Mouse (Mus musculus): ENCODE measurements around the gene 1190007I07Rik.

1190007I07Rik gene

DNA sequence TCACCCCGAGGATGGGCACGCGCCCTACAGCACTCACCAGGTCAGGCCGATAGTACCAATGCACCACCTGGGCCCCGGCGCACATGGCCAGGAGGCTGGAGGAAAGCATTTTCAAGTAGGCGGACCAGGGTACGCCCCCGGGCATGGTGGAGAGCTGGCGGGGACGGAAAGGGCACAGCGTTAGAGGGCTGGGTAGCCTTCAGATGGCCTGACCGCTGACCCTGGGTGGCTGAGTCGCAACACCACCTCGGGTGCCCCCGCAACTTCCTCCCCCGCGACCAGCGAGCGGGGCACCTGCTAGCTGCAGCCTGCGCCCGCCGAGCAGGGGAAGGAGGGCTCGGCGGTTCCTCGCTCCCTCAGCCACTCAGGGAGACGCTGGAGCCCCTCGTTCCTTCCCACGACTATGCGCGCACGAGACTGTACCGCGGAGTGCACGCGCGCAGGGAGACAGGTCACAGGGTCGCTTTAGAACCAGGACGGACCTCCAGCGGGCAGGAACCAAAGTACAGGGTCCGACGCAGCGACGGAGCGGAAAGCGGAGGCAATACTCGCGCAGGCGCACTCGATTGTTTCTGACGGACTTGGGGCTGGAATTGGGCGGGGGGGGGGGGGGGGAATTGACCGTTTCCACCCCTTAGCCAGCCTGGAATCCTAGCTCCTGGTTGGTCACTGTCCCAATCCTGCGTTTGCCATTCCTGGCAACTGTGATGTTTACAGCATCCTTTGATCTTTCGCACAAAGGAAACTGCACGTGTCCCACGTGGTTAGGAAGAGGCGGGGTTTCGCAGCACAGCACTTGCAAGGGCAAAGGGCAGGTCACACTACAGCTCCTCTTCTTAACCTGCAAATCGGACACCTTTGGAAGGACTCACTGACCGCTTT lies at the start of gene 1190007I07Rik:
Gene 1190007I07Rik (minus strand): TSS at position 558 of the 882 bp plus-strand sequence.
- peak; percentile 78 for DNase-seq (ENCODE audit: low read depth, low spot score)

DNA sequence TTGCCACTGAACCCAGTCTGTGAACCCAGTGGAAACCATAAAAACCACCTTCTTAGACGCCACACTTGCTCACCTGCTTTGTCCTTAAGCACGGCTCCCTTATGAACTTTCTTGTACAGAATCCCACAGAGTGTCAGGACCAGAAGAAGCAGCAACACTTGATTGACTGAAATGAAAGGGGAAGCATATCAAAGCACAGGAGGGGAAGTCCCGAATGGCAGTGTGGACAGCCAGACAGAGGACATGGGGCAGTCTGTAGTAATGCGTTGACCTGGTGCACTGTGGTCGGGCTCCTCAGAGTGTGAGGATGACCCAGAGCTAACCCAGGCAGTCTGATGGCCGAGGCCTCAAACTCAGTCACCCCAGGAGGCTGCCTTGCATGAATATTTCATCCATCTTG lies 47.2 kb upstream of the 1190007I07Rik start:
- no peak for DNase-seq (ENCODE audit: low read depth, low spot score)

DNA sequence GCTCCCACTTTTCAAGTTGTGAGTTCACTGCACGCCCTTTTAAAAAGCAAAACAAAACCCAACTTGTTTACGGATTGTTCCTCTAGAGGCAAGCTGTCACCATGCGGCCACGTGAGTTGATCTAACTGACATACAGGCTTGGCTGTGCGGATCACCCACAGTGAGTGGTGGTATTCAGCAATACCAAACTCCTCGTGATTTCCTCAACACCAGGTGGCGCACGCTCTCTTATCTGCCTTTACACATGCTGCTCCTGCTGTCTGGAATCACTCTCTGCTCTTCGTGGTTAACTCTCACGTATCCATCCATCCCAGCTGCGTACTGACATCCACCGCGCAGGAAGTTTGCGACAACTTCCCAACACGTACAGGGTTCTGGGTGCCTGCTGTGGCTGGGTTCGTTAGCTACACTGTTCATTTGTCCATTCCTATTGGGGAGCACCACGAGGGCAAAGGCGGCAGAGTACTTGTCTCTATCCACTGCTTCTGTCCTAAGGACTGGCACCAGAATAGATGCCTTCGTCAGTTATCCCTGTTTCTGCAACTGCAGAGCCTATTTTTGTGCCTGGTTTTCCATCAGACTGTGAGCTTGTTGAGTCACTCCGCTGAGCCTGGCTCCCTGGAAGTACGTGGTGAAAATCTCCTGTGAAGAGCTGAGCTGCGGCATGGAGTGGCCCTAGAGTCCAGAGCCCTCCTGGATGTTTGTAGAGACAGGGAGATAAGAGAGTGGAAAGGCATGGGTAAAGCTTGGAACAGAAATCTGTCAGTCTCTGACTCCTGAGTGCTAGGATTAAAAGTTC lies 43.6 kb upstream of the 1190007I07Rik start:
- peak; percentile 77 for DNase-seq (ENCODE audit: low read depth, low spot score)

DNA sequence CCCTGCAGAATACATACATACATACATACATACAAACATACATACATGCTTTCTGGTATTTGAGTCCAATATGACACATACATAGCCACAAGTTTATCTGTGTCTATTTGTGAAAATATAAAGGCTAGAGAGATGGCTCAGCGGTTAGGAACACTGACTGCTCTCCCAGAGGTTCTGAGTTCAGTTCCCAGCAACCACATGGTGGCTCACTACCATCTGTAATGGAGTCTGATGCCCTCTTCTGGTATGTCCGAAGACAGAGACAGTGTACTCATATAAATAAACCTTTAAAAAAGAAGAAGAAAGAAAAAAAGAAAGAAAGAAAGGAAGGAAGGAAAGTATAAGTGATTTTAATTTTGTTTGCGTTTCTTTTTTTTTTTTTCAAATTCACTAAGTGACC lies 42.9 kb upstream of the 1190007I07Rik start:
- no peak for DNase-seq (ENCODE audit: low read depth, low spot score)

DNA sequence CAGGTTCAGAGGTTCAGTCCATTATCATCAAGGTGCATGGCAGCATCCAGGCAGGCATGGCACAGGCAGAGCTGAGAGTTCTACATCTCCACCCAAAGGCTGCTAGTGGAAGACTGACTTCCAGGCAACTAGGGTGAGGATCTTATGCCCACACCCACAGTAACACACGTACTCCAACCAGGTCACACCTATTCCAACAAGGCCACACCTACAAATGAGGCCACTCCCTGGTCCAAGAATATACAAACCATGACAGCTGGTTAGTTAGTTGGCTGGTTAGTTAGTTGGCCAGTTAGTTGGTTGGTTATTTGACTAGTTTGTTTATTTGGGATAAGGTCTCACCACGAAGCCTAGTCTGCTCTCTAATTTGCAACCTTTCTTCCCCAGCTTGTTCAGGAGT lies 40.3 kb upstream of the 1190007I07Rik start:
- DNase-seq (ENCODE audit: low read depth, low spot score), result no peak

DNA sequence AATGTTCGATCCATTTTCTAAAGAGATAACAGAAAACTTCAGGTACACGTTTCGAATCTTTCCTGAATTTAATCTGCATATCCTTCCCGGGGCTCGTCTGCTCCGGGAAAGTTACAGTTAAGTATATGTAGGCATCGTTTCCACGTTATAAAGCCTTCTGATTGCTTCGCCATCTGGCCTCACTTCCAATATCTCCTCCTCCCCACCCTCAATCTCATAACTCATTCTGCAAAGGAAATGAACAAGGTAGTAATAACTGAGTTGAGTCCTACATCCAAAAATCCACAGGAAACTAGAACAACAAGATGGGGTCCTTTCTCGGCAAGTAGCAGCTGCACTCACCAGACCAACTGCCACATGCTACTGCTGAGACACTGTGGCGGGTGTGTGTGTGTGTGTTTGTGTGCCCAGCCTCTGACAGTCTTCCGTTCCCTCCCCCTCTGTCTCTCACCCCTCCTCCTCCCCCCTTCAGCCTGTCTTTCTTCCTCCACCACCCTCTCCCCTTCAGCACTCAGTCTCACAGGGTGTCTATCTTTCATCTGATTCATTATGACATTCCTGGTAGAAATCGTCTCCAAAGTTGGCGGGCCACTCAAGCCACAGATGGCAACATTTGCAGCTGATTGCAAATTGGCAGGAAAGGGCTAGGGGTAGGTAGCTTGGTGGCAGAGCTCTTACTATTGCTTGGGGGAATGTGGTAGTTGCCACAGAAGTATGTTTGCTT lies 39.4 kb upstream of the 1190007I07Rik start:
- DNase-seq (ENCODE audit: low read depth, low spot score), result no peak

DNA sequence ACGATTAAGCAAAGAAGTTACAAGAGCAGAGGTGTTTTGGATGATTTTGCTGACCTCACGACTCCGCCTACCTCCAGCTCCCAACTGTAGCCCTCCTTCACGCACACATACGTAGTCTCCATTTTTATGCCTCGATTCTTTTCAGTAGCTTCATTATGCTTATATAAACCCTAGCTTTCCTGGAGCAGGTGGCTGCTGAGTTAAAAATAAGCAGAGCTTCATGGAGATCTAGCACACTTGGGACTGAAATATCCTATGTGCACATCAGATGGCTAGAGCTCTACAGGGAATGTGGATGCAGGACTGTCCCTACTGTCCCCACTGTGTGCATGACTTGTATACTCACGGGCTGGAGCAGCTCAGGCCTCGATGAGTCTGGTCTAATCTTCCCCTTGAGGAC lies 38.8 kb upstream of the 1190007I07Rik start:
- no peak for DNase-seq (ENCODE audit: low read depth, low spot score)

DNA sequence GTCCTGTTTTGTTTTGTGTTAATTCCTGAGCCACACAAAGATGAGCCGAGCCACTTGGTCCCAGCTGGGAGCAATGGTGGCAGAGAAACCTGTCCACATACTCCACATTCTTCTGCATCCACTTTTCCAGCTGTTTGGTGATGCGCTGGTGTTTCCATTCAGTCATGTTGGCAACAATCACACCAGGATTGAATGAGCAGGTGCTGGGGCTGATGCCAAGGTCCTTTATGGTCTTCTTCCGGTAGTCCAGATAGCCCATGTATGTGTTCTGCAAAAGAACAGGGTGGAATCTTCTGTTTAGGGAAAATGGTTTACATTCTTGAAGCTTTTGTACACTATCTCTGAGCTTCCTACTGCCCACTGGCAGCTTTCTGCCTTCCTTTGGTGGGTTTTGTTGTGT lies 31.6 kb upstream of the 1190007I07Rik start:
- DNase-seq (ENCODE audit: low read depth, low spot score), result no peak

DNA sequence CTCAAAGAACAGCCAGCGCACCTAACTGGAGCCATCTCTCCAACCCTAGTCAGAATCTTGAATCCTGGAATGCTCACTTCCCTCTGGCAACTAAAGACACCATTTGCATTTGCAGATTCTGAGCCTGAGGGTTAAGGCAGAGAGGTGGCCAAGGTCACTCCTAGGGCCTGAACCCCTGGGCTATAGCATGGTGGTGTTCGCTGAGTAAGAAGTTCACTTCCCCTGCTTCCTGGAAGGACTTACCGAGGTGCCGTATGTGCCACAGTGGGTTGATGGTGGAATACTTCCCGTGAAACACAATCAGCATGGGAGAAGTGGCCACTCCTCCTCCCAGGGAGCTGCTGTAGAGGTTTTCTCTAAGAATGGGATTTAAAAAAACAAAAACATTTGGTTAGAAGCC lies 29.6 kb upstream of the 1190007I07Rik start:
- no peak for DNase-seq (ENCODE audit: low read depth, low spot score)

DNA sequence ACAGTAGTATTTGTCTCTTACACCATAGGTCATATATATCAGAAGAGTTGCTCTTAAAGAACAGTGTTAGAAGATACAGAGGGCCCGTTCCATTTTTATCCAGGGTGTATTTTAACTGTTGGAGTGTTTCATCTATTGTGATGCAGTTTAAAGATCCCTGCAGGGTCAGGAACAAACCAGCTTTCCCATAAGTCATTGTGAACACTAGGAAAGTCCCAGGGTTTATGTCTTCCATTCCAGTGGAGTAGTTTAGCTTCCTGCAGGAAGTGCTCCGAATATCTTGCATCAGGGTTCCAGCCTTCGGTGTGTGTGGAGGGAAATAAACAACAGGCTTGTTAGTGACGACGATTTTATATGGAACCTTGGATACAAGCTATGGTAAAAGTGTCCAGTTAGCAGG lies 28.2 kb upstream of the 1190007I07Rik start:
- no peak for DNase-seq (ENCODE audit: low read depth, low spot score)

DNA sequence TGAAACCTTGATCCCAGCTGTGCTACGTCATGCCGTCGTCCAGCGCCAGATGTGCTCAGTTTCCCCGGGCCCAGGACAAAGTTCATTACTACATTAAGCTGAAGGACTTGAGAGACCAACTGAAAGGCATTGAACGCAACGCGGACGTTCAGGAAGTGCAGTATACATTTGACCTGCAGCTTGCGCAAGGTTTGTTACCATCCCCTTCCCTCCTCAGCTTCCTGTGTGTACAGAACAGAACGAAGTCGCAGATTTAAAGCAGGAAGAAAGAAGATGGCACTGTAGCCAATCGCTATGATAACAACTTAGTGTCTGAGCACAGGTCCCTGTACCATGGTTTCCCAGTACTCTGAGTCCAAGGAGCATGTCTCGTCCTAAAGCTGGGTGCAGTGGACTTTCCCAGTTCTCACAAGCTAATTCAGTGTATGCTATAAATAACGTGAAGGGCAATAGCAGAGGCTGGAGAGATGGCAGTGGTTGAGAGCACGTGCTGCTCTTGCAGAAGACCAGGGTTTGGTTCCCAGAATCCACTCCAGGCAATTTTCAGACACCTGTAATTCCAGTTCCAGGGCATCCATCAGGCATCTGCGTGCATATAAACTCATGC lies 24.3 kb upstream of the 1190007I07Rik start:
- DNase-seq (ENCODE audit: low read depth, low spot score), result no peak

DNA sequence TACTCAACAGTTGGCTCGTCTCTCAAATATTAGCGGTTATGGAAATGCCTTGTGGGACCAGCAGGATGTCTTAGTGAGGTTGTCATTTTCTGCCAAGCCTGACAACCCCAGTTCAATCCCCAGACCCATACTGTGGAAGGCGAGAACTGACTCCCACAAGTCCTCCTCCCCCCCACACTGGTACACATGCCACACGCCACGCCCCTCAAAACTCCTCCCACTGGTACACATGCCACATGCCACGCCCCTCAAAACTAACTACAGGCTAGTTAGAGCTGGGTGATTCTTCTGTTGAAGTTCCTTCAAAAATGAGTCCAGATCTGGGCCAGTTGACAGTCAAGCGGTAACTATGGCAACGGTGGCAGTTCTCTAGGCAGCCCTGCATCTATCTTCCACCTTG lies 23.1 kb upstream of the 1190007I07Rik start:
- no peak for DNase-seq (ENCODE audit: low read depth, low spot score)

DNA sequence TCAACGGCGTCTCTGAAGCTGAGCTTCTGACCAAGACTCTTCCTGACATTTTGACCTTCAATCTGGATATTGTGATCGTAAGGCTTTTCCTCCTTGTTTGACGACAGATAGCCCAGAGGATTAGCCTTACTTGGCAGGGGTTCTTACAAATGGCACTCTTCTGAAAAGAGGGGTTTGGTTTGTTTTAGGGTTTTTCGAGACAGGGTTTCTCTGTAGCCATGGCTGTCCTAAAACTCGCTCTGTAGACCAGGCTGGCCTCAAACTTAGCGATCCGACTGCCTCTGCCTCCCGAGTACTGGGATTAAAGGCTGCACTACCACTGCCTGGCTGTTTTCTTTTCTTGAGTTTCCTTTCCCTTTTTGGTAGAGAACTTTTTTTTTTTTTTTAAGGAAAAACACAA lies 18.5 kb upstream of the 1190007I07Rik start:
- DNase-seq (ENCODE audit: low read depth, low spot score), result no peak

DNA sequence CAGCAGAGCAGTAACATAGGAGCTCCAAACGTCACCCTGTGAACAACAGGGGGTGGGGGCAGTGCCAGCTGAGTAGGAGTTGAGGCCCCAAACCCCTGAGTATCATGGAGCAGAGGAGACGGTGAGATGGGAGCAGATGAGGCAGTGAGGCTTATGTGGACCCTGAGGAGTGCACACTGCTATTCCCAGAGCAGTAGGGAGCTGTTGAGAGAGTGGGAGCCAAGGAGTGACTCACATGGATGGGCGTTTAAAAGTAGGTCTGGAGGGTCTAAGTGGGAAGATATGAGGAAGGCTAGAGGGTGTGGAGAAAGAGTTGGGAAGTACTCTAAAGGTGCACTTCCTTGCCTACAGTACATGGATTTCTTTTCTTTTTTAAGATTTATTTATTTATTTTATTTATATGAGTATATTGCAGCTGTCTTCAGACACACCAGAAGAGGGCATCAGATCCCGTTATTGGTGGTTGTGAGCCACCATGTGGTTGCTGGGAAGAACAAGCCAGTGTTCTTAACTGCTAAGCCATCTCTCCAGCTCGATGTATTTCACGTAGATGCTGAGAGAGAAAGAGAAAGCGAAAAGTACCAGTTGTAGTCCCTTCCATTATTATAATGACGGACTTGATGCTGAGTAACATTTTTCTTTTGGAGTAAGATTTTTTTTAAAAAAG lies 16.1 kb upstream of the 1190007I07Rik start:
- no peak for DNase-seq (ENCODE audit: low read depth, low spot score)

DNA sequence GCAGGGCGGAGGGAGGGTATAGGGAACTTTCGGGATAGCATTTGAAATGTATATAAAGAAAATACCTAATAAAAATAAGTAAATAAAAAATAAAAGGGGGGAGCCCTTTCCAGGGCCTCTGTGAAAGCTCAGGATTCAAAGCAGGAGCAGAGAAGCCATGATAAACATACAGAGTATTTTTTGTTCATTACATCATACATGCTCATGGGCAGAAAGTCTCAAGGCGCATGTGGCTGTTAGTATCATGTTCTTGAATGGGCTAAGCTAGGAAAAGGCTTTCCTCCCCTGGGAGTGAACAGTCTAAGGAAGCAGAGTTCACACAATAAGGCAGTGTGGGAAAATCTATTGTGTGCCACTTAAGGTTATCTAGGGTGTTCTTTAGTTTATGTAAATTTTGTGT lies 13.3 kb upstream of the 1190007I07Rik start:
- no peak for DNase-seq (ENCODE audit: low read depth, low spot score)

DNA sequence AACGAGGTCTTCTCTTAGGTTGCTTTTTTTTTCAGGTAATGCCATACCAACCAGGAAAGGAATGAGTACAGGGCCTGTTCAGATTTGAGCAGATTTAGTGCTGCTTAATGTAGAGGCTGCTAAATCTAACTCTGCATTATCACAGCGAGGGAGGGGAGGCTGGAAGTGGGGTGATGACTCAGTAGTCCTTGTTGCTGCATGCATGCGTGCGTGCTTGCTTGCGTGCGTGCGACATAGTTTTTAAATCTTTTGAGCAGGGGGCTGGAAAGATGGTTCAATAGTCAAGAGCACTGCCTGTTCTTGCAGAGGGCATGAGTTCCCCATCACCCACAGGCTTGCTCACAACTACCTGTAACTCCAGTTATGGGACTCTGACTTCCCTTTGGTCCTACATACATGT lies 11.3 kb upstream of the 1190007I07Rik start:
- DNase-seq (ENCODE audit: low read depth, low spot score), result no peak

DNA sequence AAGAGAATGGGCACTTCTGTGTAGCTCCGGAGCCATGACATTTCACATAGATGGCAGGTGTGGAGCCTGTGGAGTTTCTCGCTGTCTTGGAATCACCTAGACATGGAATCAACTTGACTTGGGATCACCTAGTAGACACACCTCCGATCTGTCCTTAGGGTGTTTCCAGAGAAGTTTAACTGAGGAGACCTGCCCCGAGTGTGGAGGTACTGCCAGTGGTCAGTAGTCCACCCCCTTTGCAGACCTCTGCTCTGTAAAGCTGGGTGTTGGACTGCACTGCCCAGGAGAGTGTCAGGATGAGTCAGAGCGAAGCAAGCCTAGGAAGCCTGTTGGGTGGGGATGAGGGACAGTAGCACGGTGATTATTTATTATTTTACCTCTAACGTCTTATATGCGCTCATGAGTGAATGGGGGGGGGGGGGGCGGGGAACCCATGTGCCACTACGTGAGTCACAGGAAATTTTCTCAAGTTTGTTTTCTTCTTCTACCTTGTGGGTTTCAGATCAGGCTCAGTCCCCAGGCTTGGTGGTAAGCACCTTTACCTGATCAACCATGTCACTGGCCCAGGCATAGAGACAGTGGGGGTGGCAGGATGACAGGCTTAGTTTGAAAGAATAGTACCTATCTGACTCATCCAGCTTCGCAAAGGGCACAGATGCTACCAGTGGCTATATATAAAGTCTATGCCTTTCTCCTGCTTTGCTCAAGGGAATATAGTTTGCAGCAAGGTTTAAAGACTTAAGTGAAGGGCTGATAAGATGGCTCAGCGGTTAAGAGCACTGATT lies 9.7 kb upstream of the 1190007I07Rik start:
- no peak for DNase-seq (ENCODE audit: low read depth, low spot score)

DNA sequence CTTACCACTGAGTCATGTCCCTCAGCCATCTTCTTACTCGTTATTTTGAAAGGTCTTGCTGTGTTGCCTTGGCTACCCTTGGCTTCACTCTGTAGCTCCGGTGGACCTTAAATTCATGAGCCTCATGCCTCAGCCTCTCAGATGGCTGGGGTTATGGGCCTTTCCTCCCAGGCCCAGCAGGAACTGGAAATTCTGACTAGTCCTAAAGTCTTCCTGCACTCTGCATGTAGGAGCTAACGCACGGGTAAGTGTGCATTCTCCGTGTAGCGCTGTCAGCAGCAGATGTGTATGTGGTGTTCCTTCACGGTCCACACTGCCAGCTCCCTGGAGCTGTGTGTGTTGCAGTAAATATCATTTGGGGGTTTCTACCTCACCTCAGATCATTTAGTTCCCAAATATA lies 8.1 kb upstream of the 1190007I07Rik start:
- DNase-seq (ENCODE audit: low read depth, low spot score), result no peak

DNA sequence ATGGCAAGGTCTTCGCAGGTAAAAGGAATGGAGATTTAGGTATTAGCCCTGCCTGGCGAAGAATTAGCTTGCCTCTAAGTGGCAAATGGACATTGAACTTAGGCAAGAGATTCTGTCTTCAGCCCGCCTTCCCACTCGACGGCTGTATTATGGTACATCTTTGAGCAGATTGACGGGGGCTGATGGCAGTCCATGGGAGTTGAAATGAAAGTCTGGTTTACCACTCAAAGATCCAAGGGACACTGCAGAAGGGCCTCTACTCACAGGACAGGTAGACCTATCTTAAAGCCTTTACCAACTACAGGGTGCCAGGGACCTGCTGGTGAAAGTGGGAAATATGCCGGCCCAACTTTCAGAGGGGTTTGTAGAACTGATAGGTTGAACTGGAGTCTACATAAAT lies 7.5 kb upstream of the 1190007I07Rik start:
- DNase-seq (ENCODE audit: low read depth, low spot score), result no peak

DNA sequence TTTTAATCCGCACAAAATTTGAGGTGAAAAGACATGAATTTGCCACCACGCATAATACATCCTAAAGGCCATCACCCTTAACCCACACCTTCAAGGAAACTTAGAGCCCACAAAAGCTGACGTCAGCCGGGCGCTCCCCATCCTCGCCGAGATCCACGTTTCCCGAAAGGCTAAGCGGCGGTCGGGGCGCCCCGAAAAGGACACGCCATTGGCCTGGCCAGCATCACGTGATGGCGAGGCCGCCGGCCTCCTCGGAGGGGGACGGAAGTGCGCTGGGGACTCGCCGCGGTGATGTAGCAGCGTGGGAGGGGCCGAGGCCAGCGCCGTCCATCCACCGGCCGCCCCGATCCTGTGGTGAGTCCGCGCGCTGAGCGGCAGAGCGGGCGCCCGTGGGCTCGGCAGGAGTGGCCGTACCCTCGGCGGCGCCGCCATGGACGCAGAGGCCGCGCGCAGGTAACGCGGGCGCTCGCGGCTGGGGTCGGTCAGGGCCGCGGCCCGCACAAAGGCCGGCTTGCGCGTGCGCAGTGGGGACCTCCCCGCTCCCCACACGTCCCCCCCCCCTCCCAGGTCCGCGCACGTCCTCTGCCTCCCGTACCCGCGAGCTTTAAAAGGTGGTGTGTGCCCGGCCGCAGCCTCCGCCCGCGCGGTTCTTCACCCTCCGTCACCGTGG lies 6.7 kb upstream of the 1190007I07Rik start, which contains the start of gene Tdg:
Gene Tdg (plus strand): TSS at position 243 of the 670 bp plus-strand sequence.
- peak; percentile 90 for DNase-seq (ENCODE audit: low read depth, low spot score)

All from embryo, embryonic 11.5 days (tissue).